Mouse (Mus musculus) liver, postnatal 0 days (tissue): ENCODE results near the gene Atp1b3.

Experiments
- CTCF ChIP-seq: sonication (generic); IDR thresholded peaks from 2 replicates; pipeline ENCODE4 v1.5.1; 2016; ENCODE audit warnings: antibody characterized with exemption, low read depth
- EP300 ChIP-seq: IDR thresholded peaks from 2 replicates; pipeline ENCODE4 v1.6.1; 2016; ENCODE audit warnings: antibody characterized with exemption, low read depth, mild to moderate bottlenecking

DNA sequence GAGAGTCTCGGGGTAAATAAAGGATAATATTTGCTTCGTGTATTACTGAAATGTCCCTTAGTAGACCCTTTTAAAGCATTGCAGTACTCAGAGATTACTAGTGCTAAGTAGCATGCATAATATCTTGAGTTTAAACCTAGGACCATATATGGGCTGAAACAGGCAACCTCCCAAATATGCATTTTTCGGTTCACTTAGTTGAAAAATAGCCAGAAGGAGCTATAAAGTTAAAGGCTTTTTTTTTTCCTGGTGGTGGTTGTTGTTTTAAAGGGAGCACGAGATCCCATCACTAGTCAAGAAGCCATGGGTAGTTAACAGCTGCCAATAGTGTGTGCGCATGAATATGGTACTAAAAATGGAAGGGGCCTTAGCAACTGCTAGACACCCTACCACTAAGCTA, 6.8 kb upstream of the Atp1b3 start:
- no peak for TF ChIP-seq EP300
- no peak for TF ChIP-seq CTCF
